Mouse (Mus musculus) adipocyte (in vitro differentiated cells): Measurements from ENCODE around the gene Fgf14.
"Not testable (repeated sequence)": the region's sequence is repeated elsewhere in the genome, so short reads cannot be mapped to it uniquely, and the experiment has no call there.

Experiments used
- DNase-seq: peaks from one replicate; pipeline ENCODE4 v3.0.0-alpha.2; 2016; ENCODE audit warnings: low spot score

The Fgf14 gene

GRCm38 (mm10) chr14:124474066-124474667, 202.8 kb downstream of the Fgf14 start:
- no peak for DNase-seq

GRCm38 (mm10) chr14:124470909-124471308, 206.0 kb downstream of the Fgf14 start:
- no peak for DNase-seq

GRCm38 (mm10) chr14:124455120-124455519, 221.8 kb downstream of the Fgf14 start:
- DNase-seq: no peak

DNA sequence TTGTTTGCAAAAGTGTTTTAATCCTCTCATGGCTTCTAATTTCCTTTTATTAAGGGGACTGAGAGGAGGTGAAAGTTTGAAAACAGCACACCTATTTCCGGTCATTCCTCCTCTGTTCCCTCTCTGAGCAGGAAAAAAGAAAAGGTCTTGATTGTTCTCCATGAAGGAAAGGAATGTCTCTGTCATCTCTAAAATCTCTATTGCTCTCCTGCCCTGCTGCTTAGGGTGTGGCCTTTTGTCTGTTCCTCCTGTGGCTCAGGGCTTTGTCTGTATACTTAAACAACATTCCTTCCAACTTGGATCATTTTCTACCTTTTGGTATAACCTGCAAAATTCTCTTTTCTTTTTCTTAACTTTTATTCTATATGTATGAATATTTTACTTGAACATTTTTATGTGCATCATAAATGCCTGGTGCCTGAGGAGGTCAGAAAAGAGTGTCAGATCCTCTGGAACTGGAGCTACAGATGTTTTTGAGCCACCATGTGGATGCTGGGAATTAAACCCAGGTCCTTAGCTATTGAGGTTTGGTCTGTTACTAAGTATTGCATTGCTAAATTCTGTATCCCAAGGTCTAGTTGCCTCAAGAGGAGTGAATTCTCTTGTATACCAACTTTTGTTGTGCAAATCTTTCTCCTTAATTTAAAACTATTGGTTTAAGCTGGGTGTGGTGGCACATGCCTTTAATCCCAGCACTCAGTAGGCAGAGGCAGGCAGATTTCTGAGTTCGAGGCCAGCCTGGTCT, 230.7 kb downstream of the Fgf14 start:
- DNase-seq: no peak

- DNase-seq: no peak
Measured at GRCm38 (mm10) chr14:124444831-124445230, 232.1 kb downstream of the Fgf14 start.

GRCm38 (mm10) chr14:124439298-124439697, 237.6 kb downstream of the Fgf14 start:
- not testable (repeated sequence) for DNase-seq

- no peak for DNase-seq
Measured at GRCm38 (mm10) chr14:124411890-124412289, 265.0 kb downstream of the Fgf14 start.

- peak; percentile 26 for DNase-seq
Measured at GRCm38 (mm10) chr14:124410945-124411344, 266.0 kb downstream of the Fgf14 start.

DNA sequence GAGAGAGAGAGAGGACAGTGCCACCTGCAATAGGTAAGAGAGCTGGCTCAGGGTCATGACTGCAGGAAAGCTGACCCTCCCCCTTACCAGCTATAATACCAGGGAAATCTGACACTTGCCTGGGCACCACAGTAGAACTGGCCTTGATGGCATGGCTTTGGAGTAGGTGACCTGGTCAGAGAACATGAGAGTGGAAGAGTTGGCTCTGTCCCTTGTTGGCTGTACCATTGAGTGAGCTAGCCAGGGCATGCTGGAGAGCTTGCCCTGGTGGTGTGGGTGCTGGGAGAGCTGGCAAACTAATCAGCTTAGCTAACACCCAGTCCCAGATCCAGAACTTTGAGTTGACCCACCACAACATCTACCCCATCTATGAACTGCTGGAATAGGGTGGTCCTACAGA, 348.5 kb downstream of the Fgf14 start:
- no peak for DNase-seq

DNA sequence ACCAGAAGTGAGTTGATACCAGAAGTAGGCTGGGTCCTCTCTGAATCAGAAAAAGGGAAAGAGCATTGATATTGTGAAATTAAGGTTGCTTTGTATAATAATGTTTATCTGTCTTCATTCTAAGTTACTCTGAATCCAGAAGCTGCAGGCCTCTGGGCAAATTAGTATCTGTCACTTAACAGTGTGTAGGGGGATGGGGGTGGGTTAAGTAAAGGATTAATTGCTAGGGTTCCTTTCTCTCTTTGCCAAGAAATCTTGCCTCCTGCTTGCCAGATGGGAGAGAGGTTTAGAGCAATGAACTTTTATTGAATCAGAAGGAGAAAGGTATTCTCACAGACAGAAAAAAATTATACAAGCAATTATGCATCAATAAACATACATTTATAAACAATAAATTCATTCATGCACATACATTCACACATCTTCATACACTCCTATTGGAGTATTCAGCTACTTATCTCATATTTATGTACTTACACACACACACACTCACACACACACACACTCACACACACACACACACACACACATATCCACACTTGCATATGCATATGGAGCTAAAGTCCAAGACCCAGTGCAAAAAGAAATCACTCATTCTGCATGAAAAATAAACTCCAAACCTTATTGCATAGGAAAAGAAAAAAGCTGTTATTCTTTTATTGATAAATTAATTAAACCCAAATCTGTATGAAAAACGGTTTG, 357.8 kb downstream of the Fgf14 start:
- DNase-seq: no peak

GRCm38 (mm10) chr14:124315513-124315912, 361.4 kb downstream of the Fgf14 start:
- DNase-seq: no peak

DNA sequence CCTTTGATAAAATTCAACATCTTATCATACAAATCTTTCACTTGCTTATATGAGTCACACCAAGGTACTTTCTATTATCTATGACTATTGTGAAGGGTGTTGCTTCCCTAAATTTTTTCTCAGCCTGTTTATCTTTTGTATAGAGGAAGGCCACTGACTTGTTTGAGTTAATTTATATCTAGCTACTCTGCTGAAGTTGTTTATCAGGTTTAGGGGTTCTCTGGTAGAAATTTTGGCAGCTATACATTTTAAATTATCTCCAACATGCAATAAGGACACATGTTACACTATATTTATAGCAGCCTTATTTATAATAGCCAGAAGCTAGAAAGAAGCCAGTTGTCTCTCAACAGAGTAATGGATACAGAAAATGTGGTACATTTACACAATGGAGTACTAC, 389.9 kb downstream of the Fgf14 start:
- DNase-seq: no peak

DNA sequence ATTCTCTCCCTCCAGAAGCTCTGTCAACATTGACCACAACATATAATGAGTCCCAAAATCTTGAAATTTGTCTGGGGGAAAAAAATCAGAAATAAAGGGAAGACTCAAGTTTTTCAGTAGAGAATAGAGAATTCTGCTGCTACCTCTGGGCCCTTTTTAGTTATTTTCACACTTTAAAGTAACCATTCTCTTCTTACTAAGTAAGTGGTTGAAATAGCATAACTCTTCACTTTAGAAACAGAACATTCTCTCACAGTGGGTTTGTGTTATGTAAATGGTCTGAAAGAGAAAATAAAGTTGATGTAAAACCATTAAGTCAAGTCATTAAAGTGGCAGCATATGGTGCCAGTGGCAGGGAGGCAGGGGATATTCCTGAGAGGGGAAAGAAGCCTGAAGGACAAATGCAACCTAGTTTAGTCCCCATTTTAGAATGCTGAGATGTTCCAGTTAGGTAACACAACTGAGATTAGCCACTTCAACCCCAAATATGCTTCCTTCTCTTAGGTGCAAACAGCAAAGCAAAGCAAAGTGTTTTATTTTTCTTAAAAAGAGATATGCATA, 398.5 kb downstream of the Fgf14 start:
- DNase-seq: no peak

DNA sequence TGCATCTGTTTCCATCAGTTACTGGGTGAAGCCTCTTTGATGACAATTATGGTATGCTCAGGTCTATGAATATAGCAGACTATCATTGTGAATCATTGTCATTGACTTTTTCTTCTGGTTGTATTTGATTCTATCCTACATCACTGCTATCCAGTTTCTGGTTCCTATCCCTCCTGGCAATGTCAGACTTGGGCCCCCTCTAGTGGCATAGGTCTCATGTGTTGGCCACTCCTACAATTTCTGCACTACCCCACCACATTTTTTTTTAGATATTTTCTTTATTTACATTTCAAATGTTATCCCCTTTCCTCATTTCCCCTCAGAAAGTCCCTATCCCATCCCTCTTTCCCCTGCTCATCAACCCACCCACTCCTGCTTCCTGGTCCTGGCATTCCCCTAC, 409.9 kb downstream of the Fgf14 start:
- DNase-seq: no peak

DNA sequence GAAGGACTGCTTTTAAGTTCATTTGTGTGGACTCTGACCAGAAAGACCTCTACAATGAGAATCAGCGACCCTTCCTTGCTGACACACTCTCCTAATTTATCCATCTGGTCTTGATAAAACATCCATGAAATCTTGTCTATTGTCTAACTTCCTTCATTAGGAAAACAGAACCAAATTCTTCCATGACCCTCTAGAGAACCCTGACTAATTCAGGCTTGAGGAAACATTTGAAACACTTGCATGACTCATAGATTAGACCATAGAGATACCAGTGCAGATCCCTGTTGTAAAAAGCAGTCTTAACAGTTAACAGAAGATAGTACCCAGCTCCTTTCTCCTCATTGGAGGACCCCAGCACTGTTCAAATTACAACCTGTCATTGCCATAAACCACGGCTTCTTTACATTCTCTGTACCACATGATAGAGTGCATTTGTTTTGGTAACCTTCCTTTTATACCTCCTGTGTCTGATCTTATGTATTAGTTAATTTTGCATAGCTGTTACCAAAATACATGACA, 412.3 kb downstream of the Fgf14 start:
- no peak for DNase-seq

DNA sequence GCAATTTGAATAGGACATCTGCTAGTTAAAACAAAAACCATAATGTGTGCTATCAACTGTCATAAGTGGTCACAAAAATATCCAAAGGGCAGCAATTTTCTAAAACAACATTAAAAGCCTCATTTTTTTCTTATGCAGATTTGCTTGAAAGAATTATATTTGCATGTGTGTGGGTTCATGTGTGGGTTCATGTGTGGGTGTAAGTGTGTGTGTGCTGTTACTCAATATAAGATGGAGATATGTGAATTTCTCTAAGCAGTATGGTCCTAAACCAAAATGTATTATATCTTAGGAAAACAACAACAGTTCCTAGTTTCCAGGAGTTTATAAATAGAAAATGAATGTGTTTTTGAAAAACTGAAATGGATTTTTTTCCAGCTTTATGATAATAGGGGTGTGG, 413.7 kb downstream of the Fgf14 start:
- DNase-seq: no peak

GRCm38 (mm10) chr14:124247517-124247916, 429.4 kb downstream of the Fgf14 start:
- DNase-seq: no peak

DNA sequence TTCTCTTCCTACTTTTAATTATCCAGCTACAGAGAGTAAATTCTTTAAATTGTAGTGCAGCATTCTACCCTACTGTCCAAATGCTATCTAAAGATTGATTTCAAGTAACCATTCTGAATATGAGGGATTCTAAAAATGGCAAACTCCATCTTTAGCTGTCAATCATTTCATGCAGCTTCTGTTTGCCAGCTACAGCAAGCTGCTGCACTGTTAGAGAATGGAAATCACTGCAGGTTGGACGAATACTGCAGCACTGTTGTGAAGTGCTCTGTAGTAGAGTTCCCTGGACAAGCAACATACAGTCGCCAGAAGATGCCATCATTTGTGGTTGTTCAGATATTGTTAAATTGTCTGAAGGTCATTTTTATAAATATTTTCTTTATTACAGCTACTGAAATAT, 453.5 kb downstream of the Fgf14 start:
- no peak for DNase-seq

GRCm38 (mm10) chr14:124222447-124222846, 454.5 kb downstream of the Fgf14 start:
- DNase-seq: peak; percentile 38

- DNase-seq: peak; percentile 18
Measured at GRCm38 (mm10) chr14:124220979-124221378, 455.9 kb downstream of the Fgf14 start.

DNA sequence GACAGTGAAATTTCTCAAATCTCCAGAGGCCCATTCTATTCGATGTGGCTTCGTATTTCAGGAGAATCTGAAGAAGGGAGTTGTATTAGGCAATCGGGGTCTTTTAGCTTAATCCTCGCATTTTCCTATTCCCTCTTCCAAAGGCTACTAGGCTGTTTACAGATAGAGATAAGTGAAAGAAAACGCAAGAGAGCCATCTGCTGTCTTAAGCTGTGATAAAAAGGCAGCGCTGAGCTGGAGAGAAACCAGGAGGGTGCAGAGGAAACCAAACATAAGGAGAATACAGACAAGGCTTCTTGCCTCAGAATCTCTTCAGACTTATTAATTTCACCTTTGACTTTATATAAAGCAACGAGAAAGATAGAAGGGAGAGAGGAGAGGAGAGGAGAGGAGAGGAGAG, 481.1 kb downstream of the Fgf14 start:
- DNase-seq: no peak

GRCm38 (mm10) chr14:124195331-124195730, 481.6 kb downstream of the Fgf14 start:
- peak; percentile 6 for DNase-seq

DNA sequence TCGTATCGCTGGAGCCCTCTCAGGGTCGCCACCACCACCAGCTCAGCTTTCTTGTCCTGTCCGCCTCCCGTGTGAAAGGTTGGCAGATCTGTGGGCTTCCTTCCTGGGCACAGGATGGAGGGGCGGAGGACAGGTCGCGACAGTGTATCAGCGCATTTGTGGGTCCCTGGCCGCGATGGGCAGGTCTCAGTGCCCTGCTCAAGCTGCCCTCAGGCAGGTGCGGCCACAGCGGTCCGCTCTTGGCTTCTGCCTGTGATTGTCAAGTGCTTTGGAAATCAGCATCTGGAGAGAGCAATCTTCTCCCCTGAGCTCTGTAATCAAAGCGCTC, 484.1 kb downstream of the Fgf14 start:
- DNase-seq: no peak
